Mouse (Mus musculus): Measurements from ENCODE around the gene Spatc1l.

Gene Spatc1l

GRCm38 (mm10) chr10:76561972-76562371 lies at the start of gene Spatc1l:
TSS of gene Spatc1l (plus strand) at chr10:76562272.
- no peak for DNase-seq

GRCm38 (mm10) chr10:76512965-76513583 lies 49.0 kb upstream of the Spatc1l start:
- peak; percentile 29 for DNase-seq

- no peak for DNase-seq
These were observed 31.1 kb upstream of the Spatc1l start for GRCm38 (mm10) chr10:76530922-76531321.

GRCm38 (mm10) chr10:76531375-76531774 lies 30.7 kb upstream of the Spatc1l start, which contains the start of gene Lss:
TSS of gene Lss (plus strand) at chr10:76531588.
- DNase-seq = peak; percentile 98

DNA sequence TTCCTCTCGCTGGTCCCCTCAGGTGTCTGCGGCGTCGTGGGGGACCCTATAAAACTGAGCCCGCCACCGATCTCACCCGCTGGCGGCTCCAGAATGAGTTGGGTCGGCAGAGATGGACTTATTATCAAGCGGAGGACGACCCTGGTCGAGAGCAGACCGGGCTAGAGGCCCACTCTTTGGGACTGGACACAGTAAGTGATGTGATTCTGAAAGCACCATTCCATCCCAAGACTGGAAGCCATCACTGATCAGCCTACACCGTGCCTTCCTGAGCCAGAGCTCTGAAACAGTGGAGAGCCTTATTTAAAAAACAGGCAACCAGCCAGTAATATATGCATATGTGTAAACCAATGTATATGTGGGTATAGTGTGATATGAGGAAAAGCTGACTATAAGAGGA lies 30.2 kb upstream of the Spatc1l start:
- no peak for DNase-seq

DNA sequence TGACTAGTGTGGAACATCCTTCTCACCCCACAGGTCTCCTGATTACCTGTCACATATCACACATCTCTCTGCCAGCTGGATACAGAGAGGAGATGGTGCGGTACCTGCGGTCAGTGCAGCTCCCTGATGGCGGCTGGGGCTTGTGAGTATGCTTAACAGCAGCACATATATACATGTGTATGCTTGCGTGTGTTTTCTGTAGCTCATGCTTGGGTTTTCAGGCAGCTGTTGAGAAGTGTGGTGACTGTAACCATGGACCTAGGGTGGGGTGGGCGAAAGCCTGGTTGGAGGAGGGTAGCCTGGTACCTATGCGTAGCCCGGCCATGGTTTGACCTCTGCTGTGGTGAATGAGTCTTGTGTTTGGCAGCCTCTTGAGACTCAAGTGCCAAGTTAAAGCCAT lies 26.5 kb upstream of the Spatc1l start:
- DNase-seq = no peak

- no peak for DNase-seq
These were observed 24.5 kb upstream of the Spatc1l start for GRCm38 (mm10) chr10:76537619-76538018.

DNA sequence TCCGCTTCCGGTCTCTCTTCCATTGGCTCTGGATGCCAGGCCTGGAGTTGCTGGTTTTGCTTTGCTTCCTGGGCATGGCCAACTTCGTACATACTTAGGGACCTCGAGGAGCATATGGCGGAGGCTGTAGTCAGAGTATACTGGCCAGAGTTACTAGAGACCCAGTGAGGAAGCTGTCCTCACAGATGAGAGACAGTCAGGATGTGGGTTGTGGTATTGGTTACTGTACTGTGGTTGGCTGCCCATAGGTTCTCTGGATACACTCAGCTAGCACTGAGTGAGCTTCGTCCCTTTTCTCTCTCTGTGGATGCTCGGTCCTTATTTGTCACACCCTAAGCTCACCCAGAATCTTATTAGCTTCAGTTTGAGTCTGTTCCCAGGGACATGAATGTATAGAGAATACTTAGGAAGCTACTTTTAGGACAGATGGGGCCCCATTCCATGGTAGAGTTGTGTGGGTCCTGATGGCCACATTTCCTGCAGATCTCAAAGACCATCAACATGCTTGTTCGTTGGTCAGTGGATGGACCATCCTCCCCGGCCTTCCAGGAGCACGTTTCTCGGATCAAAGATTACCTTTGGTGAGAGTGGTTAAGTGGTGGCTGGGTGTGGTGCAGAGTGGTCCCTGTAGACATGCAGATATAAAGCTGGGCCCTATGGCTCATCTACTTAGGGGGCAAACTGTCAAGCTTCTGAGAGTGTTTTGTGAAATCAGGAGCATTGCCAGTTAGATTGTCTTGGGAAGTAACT lies 20.6 kb upstream of the Spatc1l start:
- no peak for DNase-seq

DNA sequence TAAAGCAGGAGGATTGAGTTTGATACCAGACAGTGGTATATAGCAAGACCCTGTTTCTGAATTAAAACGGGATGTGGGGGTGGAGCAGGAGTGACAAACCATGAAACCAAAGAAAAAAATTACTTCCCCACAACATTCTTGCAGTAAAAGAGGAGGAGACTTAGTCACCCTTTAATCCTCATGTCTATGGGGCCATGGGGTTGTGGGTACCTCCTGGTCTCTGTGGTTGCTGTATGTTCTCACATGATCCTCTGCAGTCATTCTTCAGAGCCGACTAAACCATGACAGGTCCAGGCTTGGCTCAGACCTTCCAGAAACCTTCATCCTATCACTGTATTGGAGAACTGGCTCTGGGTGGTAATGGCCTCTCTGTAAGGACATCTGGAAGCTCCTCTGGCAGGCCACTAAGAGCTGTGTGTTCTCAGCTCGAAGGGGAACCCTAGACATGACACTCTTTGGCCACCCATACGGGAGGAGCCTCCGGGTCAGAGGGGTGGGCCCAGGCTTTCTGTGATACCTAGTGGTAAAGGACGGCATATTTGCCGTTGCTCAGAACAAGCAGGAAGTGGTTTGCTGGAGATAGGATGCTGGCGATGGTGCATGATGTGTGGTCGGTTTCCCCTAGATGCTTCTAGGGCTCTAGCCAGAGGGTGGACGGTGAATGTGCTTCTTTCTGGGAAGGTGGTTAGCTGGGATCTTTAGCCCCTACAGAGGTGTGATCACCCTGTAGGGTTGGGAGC lies 19.3 kb upstream of the Spatc1l start:
- no peak for DNase-seq

GRCm38 (mm10) chr10:76546566-76546965 lies 15.5 kb upstream of the Spatc1l start:
- DNase-seq = no peak

DNA sequence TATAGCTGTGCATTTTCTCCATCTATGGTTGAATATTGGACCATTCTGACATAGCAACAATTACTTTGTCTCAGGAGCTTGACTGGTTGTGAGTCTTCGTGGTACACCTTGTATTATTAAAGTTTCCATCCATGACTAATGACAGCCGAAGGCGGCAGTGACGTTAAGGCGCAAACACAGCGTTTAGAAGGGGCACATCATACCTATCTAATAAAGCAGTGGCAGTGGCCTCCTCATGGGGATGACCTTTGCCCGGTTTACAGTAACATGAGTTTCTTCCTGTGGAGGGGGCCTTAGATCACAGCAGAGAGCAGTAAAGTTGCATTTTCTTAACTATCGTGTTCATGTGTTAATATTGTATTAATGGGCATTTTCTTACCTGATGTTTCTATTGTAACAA lies 13.9 kb upstream of the Spatc1l start:
- no peak for DNase-seq

DNA sequence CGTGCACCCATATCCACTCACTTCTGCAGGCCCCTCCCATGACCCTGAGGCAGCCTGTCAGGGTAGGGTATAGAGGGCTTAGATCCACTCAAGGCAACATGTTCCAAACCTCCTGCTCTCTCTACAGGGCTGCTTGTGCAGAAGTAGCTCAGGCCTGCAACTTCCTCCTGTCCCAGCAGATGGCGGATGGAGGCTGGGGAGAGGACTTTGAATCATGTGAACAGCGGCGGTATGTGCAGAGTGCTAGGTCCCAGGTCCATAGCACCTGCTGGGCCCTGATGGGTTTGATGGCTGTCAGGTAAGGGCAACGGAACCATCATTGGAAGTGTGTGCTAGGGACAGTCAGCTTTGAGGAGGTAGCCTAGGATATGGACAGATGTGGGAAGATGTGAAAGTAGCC lies 11.6 kb upstream of the Spatc1l start:
- no peak for DNase-seq

- no peak for DNase-seq
These were observed 10.5 kb upstream of the Spatc1l start for GRCm38 (mm10) chr10:76551556-76551955.

- no peak for DNase-seq
These were observed 8.0 kb upstream of the Spatc1l start for GRCm38 (mm10) chr10:76554061-76554460.

DNA sequence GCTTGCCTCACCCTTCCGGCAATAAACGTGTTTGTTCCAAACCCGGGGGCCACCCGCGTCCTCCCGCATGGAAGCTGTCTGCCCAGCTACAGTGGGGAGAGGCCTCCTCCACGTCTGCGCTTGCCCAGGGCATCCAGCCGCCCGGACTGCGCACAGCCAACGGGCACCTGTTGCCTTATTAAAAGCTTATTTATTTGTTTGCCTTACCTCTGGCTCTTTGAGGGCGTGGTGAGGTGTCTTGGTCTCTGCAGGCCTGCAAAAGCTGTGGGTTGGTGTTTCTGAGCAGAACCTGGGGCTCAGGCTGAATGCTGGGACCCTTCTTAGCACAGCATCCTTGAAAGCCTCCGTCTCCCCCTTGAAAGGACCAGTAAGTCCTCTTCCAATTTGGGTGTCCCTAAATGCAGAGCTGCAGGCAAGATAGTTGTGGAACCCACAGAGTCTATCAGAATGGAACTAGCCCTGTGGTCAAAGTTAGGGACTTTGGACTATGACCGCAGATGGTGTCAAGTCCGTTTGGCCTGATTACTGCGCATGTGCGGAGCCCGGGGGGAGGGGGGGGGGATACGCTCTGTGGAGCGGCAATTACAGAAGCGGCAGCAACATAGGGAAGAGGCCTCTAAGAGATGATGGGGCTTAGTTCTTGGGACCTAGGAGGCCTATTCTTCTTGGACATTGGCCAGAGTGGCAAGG lies 8.1 kb downstream of the Spatc1l start:
- DNase-seq = no peak

- no peak for DNase-seq
These were observed 9.0 kb downstream of the Spatc1l start for GRCm38 (mm10) chr10:76571070-76571469.

- DNase-seq = no peak
These were observed 10.1 kb downstream of the Spatc1l start for GRCm38 (mm10) chr10:76572151-76572550.

DNA sequence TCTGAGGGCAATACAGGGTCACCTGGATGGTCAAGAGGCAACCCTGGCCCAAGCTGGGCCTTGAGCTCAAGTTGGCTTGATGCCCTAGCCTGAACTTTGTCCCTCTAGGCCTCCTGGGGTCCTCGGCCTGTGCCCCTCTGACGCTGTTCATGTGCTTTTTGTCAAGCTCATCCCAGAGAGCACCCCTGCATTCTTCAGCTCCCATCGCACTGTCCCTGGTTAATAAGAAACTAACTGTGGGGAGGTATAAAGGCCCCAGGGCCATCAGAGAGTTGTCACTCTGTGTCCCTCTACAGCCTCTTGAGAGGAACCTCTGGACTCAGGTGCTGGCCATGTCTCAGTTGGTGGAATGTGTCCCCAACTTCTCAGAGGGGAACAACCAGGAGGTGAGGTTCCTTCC lies 13.3 kb downstream of the Spatc1l start, which contains the start of gene Ftcd:
TSS of gene Ftcd (plus strand) at position 275 of the 400 bp plus-strand sequence.
- DNase-seq = no peak

GRCm38 (mm10) chr10:76576920-76577319 lies 14.8 kb downstream of the Spatc1l start:
- DNase-seq = no peak

DNA sequence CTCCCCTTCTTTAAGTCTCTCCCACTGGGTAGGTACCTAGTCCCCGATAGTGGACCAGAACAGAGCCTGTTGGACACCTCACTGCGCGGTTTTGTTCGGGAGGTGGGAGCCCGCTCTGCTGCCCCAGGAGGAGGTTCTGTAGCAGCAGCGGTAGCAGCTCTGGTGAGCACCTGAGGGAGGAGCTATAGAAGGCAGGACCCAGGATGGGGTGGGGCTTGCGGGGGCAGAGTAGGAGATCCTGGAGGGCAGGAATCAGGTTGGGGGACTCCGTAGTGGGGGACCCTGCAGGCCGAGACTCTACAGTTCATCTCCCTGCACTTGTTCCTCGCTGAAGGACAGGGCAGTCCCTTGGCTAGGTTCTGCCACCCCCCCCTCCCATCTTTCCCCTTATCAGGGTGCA lies 22.1 kb downstream of the Spatc1l start:
- DNase-seq = no peak

DNA sequence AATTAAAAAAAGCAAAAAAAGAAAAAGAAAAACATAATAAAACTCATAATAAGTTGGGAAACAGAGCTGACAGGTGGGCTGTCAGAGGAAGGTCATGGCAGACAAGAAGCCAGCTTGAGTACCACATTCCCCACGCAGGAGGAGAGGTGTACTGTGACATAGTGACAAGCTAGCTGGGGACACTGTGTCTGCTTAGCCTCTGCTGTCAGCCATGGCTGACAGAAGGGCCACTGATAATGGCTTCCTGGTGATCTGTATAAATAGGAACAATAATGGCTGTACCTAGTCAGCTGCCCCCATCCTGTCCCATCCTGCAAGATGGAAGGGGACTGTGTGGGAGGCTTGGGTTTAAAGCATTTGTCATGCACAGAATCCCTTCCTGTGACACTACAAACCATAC lies 24.1 kb downstream of the Spatc1l start:
- no peak for DNase-seq

DNA sequence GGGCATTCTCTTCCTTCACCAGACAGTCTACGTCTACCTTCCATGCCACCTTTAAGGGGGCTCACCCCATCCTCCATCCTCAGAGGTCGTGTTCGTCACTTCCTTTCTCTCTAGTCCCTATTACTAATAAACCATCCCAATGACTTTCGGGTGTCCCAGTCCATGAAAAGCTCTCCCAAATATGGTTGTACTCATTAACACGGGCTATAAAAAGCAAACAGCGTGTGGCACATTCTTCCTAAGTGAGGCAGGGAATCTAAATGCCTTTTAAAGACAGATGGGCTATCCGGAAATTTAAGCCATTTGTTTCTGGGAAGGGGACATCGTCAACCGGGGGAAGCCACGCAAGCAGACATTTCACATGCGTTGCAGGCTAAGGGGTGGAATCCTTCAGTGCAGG lies 28.1 kb downstream of the Spatc1l start:
- DNase-seq = no peak

- DNase-seq = no peak
These were observed 34.3 kb downstream of the Spatc1l start for GRCm38 (mm10) chr10:76596338-76596737.
